Mouse (Mus musculus) liver, embryonic 14.5 days (tissue): ENCODE data around the gene Pou6f1.

Experiments used
- CTCF ChIP-seq: IDR thresholded peaks from 2 replicates; pipeline ENCODE4 v1.5.1; 2016; ENCODE audit warnings: antibody characterized with exemption, low read depth, control low read depth
- EP300 ChIP-seq: IDR thresholded peaks from 2 replicates; pipeline ENCODE4 v1.6.1; 2016; ENCODE audit warnings: antibody characterized with exemption, low read depth

GRCm38 (mm10) chr15:100525405-100525804, 74.4 kb downstream of the Pou6f1 start:
- TF ChIP-seq CTCF (no peak), EP300 (no peak)
